Mouse (Mus musculus): ENCODE results near the gene Gosr1. TPM values are rescaled to one million over a fixed set of nuclear protein-coding genes. Genes with fewer than 3 reads are reported as not detected.
"Not testable (repeated sequence)": the region's sequence is repeated elsewhere in the genome, so short reads cannot be mapped to it uniquely, and the experiment has no call there.

Gosr1 gene
- 64.2 and 67.3 TPM in 2 replicates for total RNA-seq (2021)
- long read RNA-seq, experiment 1, full-length matches to known transcripts, result 60 of 75 reads
- long read RNA-seq, experiment 1, partial matches to known transcripts, result 6 of 75 reads
- long read RNA-seq, experiment 1, other reads (novel, unspliced or antisense), result 9 of 75 reads
- long read RNA-seq, experiment 2, full-length matches to known transcripts, result 44 of 57 reads
- long read RNA-seq, experiment 2, partial matches to known transcripts, result 0 of 57 reads
- long read RNA-seq, experiment 2, other reads (novel, unspliced or antisense), result 13 of 57 reads

- DNase-seq, result peak; percentile 95
Observed at GRCm38 (mm10) chr11:76763053-76763740, at the start of gene Gosr1. TSS of gene Gosr1 (minus strand) at chr11:76763579.

- DNase-seq, result peak; percentile 44
Observed at GRCm38 (mm10) chr11:76810706-76811495, 47.5 kb upstream of the Gosr1 start.

- no peak for DNase-seq
Observed at GRCm38 (mm10) chr11:76809450-76809849, 46.1 kb upstream of the Gosr1 start.

GRCm38 (mm10) chr11:76808550-76808949 lies 45.2 kb upstream of the Gosr1 start:
- DNase-seq, result no peak

GRCm38 (mm10) chr11:76807007-76807679 lies 43.8 kb upstream of the Gosr1 start:
- DNase-seq, result no peak

- no peak for DNase-seq
Observed at GRCm38 (mm10) chr11:76806026-76806425, 42.6 kb upstream of the Gosr1 start.

GRCm38 (mm10) chr11:76805072-76805471 lies 41.7 kb upstream of the Gosr1 start:
- not testable (repeated sequence) for DNase-seq

GRCm38 (mm10) chr11:76803266-76803665 lies 39.9 kb upstream of the Gosr1 start:
- DNase-seq, result no peak

GRCm38 (mm10) chr11:76797236-76797635 lies 33.9 kb upstream of the Gosr1 start:
- no peak for DNase-seq

GRCm38 (mm10) chr11:76795326-76795725 lies 31.9 kb upstream of the Gosr1 start:
- DNase-seq, result peak; percentile 30

- no peak for DNase-seq
Observed at GRCm38 (mm10) chr11:76791331-76791730, 28.0 kb upstream of the Gosr1 start.

- DNase-seq, result peak; percentile 66
Observed at GRCm38 (mm10) chr11:76789252-76789651, 25.9 kb upstream of the Gosr1 start.

GRCm38 (mm10) chr11:76775533-76775932 lies 12.2 kb upstream of the Gosr1 start:
- no peak for DNase-seq

- DNase-seq, result no peak
Observed at GRCm38 (mm10) chr11:76773811-76774210, 10.4 kb upstream of the Gosr1 start.

- no peak for DNase-seq
Observed at GRCm38 (mm10) chr11:76770566-76770965, 7.2 kb upstream of the Gosr1 start.

- DNase-seq, result no peak
Observed at GRCm38 (mm10) chr11:76763741-76764122, 353 bp upstream of the Gosr1 start.

GRCm38 (mm10) chr11:76752276-76752675 lies 11.1 kb downstream of the Gosr1 start:
- DNase-seq, result no peak

- DNase-seq, result no peak
Observed at GRCm38 (mm10) chr11:76748819-76749218, 14.6 kb downstream of the Gosr1 start.

- DNase-seq, result no peak
Observed at GRCm38 (mm10) chr11:76745921-76746320, 17.5 kb downstream of the Gosr1 start.

- DNase-seq, result peak; percentile 47
Observed at GRCm38 (mm10) chr11:76744550-76744949, 18.8 kb downstream of the Gosr1 start.

- DNase-seq, result no peak
Observed at GRCm38 (mm10) chr11:76742511-76742910, 20.9 kb downstream of the Gosr1 start.

- DNase-seq, result peak; percentile 44
Observed at GRCm38 (mm10) chr11:76739125-76739524, 24.3 kb downstream of the Gosr1 start.
